Mouse (Mus musculus): ENCODE results near the gene Bicc1.

The Bicc1 gene

DNA sequence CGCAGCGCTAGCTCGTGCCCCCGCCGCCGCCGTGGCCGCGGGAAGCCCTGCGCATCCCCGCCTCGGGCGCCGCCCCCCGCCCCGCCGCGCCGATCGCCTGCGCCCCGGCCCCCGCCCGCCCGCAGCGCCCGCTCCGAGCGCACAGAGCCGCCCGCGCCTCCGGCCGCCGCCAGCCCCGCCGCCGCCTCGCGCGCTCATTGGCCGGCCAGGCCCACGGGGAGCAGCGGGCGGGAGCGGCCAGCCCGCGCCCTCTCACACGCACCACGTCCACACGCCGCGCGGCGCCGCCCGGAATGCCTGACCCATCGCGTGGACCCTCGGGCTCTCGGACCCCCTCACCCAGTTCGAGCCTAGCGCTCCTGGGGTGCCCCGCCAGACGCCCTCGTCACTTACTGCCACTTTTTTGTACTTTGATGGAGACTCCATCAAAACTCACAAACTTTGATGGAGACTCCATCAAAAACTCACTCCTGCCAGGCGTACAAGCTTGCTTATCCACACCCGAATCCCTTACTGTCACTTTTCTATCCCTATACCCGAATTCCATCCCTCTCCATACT, at the start of gene Bicc1:
TSS of gene Bicc1 (minus strand) at position 25 of the 560 bp plus-strand sequence.
- peak; percentile 35 for DNase-seq (ENCODE audit: low spot score)

DNA sequence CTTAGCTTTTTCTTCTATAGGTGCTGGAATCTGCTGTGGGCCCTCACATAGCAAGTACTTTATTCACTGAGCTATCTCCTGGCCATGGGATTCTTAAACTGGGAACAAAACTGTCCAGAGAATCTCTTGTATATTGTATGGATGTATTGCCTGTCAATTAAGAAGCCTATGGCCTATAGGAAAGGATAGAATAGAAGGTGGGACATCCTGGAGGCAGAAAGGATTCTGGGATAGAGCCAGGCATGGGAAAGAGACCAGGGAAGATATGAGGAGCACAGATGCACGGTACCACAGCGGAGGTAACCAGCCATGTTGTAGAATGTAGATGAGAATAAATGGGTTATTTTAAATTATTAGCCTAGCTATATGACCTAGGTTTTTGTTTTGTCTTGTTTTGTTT, 42.0 kb upstream of the Bicc1 start:
- DNase-seq (ENCODE audit: low spot score): no peak

DNA sequence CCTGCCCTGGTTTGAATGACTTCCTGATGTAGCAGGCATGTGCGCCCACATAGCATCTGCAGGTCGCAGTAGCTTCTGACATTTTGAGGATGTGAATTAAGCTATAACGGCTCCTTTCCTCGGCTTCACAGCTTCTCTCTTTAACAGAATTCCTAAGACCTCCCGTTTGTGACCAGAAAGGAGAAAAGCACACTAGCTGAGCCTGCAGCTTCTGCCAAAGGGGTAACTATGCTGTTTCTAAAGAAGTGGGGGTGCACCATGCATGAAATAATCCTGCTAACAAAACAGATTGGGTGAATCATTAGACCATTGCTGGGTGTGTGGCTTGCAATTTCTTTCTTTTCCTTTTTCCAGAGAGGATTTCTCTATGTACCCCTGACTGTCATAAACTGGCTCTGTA, 41.5 kb upstream of the Bicc1 start:
- DNase-seq (ENCODE audit: low spot score): no peak

DNA sequence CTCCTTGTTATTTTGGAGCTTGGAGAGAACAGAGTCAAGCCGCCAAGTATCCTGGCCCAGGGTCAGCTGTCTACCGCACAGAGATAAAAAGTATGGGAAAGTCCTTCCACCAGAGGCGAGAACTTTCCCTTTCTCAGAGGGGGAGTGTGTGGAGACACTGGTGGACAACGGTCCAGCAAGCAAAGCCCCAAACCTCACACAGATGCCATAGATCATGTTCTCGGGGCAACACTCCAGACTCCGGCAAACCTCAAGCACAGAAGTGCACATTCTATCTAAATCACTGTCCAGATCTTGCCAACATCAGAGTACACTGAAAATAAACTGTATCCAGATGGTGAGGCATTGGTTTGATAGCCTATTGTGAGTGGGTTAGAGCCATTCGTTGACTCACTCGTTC, 39.2 kb upstream of the Bicc1 start:
- peak; percentile 47 for DNase-seq (ENCODE audit: low spot score)

DNA sequence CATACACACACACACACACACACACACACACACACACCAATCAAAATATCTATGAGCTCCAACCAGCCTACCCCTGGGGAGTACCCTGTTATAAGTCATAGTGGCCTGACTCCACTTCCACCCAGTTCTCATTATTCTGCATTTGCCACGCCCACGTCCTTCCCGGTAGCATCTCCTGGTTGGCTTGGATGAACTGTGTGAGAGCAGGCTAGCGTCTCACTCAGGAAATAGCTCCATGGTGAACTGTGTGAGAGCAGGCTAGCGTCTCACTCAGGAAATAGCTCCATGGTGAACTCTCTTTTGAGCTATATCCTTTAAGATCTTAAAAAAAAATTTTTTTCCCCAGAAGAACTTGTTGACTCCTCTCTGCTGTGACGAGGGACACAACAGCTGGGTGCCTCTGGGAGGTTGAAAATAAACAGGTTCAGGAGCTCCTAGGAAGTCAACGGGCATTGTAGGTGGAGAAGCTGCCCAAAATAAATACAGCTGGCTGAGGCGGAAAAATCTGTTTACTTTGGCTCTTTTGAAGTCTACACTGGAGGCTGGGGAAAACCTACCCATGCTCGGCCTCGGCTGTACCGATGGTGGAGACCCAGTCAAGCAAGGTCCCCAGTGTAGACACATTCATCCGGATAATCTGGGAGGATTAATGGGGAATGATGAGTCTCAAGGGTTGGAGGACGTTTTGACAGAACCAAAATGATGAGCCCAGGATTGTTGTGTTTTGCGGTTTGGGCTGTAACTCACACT, 37.7 kb upstream of the Bicc1 start:
- DNase-seq (ENCODE audit: low spot score): no peak

DNA sequence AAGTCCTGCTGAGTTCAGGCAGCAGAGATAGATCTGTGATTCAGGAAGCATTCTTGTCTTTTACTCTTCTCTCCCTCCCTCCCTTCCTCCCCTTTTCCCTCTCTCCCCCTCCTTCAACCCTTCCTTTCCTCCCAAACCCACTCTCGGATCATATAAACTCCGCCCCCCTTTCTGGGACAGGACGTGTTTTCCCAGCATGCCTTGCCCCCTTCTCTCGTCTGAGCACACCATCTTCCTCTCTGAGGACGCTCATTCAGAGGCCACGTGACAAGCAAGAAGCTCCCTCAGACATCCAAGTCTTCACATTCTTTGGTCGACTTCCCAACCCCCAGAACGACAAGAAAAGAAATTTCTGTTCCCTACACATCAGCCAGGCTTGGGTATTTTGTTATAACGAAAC, 36.0 kb upstream of the Bicc1 start:
- peak; percentile 32 for DNase-seq (ENCODE audit: low spot score)

DNA sequence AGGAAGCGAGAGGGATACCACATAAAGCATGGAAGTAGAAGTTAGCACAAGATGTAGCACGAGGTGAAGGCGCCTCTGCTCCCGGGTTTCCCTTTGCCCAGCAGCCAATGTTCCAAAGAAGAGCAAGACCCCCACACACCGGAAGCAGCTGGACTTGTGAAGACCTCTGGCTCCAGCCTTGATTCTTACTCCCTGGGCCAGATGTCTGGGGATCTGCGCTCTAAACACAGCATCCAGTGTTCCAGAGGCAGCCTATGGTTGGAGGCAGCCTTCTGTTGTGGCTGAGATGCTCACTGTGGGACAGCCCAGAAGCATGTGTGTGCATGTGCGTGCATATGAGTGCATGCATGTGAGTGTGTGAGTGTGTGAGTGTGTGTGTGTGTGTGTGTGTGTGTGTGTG, 35.2 kb upstream of the Bicc1 start:
- DNase-seq (ENCODE audit: low spot score): no peak

DNA sequence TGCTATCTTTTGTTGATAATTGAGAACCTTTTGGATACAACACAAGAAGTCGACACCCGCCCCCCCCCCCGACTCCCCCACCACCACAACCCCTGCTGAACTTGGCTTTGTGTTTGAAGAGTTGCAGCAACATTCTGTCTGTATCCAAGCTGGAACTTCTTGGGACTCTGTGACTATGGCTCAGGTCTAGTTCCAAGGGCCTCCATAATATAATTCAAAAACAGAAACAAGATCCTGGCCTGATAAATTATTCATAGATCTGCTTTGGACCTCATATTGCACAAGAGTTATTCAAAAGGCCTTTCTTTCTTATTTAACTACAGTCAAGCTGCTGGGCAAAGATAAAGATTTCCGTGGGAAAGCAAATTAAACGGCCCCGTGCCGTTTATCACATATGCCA, 33.8 kb upstream of the Bicc1 start:
- DNase-seq (ENCODE audit: low spot score): no peak

DNA sequence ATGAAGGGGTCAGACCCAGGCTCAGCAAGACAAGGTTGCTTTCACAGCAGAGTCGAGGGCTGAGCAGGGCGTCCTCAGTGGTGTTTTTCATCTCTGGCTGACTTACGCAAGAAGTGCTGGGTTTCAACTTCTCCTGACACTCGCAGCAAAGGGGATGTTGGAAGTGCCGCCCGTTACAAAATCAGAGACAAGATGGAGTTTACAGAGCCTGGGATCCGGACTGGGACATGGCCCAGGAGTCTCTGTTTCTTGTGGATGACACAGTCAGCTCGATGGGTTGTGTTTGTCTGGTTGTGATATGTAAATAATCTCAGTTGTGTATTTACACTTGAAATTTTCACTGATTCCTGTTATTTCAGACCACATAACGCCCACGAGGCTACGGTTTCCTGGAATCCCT, 33.4 kb upstream of the Bicc1 start:
- DNase-seq (ENCODE audit: low spot score): peak; percentile 47

DNA sequence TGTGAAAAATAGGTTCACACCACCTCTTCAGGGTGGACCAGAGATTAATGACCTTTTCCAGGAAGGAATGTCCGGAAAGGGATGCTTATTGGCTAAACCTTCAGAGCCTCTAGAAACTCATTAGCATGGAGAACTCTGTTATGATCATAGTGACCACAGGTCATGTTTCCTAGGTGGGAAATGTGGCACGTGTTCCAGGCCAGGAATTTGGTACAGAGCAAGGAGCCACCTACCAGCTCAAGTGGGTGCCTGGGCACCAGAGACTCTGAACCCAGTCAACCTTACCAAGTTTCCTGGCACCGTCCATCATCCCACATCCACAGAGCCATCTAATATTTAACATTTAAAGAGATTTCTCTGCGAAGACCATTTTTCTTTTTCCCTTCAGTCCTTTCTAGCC, 29.2 kb upstream of the Bicc1 start:
- DNase-seq (ENCODE audit: low spot score): no peak

DNA sequence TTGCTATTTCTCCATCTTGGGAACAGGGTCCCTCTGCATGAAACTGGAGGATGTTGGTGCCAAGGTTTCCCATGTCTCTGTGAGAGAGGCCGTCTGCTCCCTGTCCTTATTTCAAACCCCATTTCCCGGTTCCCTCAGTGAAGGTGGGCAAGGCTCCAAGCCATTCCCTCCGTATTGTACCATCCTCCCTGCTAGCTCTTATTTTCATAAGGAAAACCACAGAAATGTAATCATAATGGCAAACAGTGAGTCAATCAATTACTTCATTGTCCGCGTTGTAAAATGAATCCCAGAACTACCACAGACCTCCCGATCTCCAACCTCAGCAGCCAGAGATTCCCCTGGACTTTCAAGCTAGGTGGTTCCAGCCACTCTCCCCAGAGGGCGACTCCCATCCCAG, 25.6 kb upstream of the Bicc1 start:
- no peak for DNase-seq (ENCODE audit: low spot score)

DNA sequence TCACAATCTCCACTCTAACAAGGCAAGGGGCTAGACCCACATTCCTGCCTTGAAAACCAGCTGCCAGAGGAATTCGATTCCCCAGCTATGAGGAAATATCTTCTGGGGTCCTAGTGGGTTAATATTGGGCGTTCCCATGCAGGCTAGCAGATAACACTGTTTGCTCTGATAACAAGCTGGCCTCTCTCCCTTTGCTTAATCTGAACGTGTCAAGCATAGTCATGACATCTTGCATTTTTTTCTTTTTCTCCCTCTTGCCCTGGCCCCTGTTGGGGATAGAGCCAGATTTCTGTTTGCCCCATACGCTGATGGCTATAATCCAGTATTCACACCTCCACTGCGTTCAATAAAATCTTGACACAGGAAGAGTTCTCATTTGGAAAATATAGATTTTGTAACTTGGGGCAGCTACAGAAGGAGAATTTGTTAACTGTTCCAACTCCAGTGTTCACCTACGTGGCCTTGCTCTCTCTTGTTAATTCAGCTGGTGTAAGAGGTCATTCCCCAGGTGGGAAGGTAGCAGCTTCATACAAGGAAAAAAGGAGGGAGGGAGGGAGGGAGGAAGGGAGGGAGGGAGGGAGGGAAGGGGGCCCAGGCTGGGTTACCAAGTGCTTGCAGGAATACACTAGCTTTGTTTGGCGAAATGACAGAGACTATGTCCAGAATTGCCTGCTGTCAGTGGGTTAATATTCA, 24.0 kb upstream of the Bicc1 start:
- no peak for DNase-seq (ENCODE audit: low spot score)

DNA sequence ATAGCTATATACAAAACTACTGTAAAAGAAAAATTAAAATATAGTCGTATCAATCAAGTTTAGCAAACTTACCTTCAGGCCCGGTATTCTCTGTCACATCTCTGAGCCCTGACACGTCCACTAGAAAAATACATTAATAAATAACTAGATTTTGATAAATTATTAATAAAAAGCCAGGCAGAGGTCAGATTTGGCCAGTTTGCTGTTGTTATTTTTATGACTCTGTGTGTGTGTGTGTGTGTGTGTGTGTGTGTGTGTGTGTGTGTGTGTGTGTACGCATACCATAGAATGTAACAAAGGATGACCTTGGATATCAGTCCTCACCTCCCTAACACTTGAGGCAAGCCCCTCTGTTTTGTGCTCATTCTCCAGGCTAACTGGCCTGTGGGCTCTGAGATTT, 22.4 kb upstream of the Bicc1 start:
- DNase-seq (ENCODE audit: low spot score): no peak

DNA sequence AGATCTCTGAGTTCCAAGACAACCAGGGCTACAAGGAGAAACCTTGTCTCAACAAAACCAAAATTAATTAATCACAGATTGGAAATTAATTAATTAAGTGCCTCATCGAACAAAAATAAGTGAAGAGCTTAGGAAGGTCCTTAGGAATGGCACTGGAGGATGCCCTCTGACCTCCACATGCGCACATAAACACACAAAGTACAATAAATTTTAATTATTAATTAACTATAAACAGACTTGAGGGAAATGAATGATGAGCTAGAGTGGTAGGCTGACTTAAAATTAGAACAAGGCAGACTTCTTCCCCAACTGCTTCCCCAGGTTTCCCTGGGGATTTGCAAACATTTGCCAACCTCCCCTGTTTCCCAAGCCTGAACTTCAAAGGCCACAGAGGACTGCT, 21.6 kb upstream of the Bicc1 start:
- DNase-seq (ENCODE audit: low spot score): no peak

DNA sequence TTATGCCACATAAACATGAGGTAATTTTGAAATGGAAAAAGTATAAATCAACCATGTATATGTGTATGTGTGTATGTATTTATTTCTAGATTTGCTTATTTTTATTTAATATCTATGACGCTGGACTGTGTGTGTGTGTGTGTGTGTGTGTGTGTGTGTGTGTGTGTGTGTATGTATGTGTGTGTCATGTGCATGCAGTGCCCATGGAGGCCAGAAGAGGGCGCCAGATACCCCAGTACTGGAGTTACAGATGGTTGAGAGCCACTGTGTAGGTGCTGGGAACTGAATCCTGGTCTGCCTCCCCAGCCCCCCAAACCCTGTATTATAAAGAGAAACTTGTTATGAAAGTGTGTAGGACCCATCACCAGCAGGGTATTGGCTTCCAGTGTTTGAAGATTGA, 20.6 kb upstream of the Bicc1 start:
- DNase-seq (ENCODE audit: low spot score): no peak

DNA sequence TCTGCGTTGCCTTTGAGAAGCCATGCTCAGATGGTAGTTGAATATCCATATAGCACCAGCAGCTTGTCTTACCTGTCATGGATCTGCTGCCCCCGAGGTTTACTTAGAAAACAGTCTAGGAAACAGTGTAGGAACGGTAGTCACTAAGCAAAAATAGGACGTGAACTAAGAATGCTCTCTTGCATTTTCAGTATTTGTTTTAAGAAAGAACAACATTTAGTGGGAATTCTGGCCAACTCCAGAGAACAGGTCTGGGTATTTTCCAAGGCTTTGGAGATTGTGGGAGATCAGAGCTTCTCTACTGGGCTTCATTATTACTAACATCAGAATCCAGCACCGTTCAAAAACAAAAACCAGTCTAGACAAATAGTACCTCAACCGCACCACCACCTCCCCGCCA, 17.7 kb upstream of the Bicc1 start:
- no peak for DNase-seq (ENCODE audit: low spot score)

DNA sequence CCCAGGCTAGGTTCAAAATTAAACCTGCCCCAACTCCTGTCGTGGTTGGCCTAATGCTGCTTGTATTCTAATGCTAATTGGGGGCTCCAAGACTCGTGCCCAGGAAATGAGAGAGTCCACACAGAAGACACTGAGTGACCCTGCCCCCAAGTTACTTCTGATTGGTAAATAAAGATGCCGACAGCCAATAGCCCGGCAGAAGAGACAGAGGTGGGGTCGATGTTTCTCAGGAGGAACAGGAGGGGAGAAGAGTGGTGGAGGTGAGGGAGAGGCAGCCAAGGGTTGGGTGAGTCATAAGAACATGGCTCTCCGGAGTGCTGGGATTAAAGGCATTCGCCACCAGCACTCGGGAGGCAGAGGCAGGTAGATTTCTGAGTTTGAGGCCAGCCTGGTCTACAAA, 16.8 kb upstream of the Bicc1 start:
- no peak for DNase-seq (ENCODE audit: low spot score)

DNA sequence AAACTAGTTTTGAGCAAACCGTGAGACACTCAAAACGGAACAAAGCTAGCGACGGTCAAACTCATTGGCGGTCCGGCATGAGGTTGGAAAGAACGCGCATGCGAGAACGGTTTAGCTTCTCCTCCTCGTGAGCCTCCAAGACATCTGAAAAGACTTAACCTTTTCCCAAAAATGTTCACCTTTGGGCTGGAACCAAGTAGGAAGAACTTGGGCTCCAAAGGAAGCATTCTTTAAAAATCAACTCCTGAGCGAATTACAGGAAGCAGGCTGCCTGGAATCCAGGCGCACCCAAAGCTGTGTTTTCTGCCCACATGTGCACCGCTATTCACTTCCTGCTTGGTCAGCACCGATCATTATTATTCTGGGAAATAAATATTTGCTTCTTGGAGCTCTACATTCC, 15.8 kb upstream of the Bicc1 start:
- DNase-seq (ENCODE audit: low spot score): no peak

DNA sequence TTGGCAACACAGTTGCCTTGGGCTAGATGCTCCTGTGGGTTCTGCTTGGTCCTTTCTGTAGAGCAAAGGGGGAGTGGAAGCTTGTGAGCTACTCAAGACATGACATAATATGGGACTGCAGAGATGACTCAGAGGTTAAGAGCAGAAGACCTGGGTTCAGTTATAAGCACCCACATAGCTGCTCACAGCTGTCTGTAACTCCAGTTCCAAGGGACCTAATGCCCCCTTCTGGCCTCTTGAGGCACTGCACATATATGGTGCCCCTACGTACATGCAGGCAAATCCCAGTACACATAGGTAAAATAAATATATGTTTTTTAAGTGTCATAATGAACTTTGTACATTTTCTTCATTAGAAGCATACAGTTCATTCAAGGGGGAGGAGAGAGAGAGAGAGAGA, 11.9 kb upstream of the Bicc1 start:
- no peak for DNase-seq (ENCODE audit: low spot score)

DNA sequence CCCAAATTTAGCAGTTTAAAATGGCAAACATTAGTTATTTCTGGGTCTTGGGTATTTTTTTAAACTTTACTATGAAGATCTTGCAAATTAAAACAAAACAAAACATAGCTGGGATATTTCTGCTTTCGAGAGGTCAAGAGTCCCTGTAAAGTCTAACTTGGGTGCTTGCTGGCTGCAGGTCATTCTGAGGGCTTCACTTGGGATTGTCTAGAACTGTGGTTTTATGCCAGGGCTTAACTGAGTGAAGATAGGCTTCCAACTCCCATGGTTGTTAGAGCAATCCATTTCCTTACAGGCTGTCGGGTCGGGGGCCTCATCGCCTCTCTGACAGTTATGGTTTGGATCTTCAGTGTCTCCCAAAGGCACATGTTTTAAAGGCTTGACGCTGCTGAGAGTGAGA, 11.3 kb upstream of the Bicc1 start:
- DNase-seq (ENCODE audit: low spot score): no peak

DNA sequence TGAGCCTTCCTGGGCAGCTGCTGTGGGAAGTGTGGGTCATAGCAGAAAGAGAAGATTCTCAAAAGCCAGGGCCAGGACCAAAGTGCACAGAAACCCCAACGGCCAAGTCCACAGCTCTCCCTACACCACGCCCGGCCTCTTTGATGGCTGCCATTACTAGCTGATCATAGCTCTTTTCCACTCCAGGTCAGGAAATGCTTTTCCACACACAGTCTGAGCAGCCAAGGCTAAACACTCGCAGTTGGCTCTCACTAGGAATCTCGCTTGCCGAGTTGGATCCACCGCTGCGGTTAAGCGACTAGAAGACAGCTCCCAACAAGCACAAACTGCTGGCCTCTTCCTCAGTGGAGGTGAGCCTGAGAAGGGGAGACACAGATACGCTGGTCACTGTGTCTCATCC, 10.3 kb upstream of the Bicc1 start:
- DNase-seq (ENCODE audit: low spot score): no peak

DNA sequence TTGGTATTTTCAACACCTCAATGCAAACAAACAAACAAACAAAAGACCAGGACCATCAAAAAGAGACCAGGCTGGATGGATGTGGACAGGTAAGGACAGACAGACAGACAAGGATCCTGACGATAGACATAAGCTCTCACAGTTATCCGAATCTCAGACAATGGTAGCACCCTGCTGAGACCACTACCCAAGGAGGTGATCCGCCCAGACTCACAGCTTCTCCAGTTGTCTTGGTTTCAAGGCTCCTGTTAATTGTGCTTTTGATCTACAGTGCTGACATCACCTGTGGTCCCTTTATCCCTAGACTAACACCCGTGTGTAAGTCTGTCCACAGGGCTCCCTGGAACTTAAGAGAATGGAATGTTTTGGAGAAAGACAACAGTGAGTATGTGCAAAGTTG, 9.7 kb upstream of the Bicc1 start:
- DNase-seq (ENCODE audit: low spot score): no peak

DNA sequence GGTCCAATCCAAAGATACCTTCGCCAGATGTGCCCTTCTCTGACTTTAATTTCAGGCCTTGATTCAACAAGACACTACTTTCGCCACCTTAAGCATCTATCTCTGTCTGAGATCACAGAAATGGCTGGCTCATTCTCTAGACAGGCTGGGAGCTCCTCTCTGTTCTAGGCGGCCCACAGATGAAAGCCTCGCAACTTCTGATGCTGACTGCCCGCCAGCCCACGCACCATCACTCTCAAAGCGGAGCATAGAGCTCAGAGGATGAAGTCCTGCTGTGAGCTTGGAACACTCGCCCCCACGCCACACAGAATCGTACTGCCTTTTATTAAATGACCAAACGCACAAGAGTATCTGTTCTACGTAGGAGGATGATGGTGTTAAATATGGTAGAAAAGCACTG, 949 bp upstream of the Bicc1 start:
- DNase-seq (ENCODE audit: low spot score): no peak
